Mouse (Mus musculus): ENCODE measurements at regions not wholly inside any gene's neighbourhood (a gene's known extent, or its start where the extent isn't known, plus 50 kb on each side); places are given as distances from the start of the nearest gene placed in this dataset.

- DNase-seq (ENCODE audit: extremely low spot score in 1 of 2, low spot score in 1 of 2) = peak in 1 of 2 experiments; percentile 27
Measured at GRCm38 (mm10) chr3:137482546-137482945, 138.9 kb upstream of the Ddit4l start.

GRCm38 (mm10) chr3:137482971-137483370 is 138.4 kb upstream of the Ddit4l start:
- peak in 1 of 2 experiments; percentile 39 for DNase-seq (ENCODE audit: extremely low spot score in 1 of 2, low spot score in 1 of 2)

GRCm38 (mm10) chr3:137489592-137489991 is 131.8 kb upstream of the Ddit4l start:
- DNase-seq (ENCODE audit: extremely low spot score in 1 of 2, low spot score in 1 of 2) = no peak

GRCm38 (mm10) chr3:137491508-137492019 is 129.8 kb upstream of the Ddit4l start:
- no peak for DNase-seq (ENCODE audit: extremely low spot score in 1 of 2, low spot score in 1 of 2)

- no peak for DNase-seq (ENCODE audit: extremely low spot score in 1 of 2, low spot score in 1 of 2)
Measured at GRCm38 (mm10) chr3:137498343-137498742, 123.1 kb upstream of the Ddit4l start.

GRCm38 (mm10) chr3:137511283-137511682 is 110.1 kb upstream of the Ddit4l start:
- DNase-seq (ENCODE audit: extremely low spot score in 1 of 2, low spot score in 1 of 2) = no peak

GRCm38 (mm10) chr3:137512411-137512810 is 109.0 kb upstream of the Ddit4l start:
- no peak for DNase-seq (ENCODE audit: extremely low spot score in 1 of 2, low spot score in 1 of 2)

- DNase-seq (ENCODE audit: extremely low spot score in 1 of 2, low spot score in 1 of 2) = peak; percentile 20 to 69
Measured at GRCm38 (mm10) chr3:137513026-137513425, 108.4 kb upstream of the Ddit4l start.

GRCm38 (mm10) chr3:137514238-137514637 is 107.2 kb upstream of the Ddit4l start:
- DNase-seq (ENCODE audit: extremely low spot score in 1 of 2, low spot score in 1 of 2) = no peak

- no peak for DNase-seq (ENCODE audit: extremely low spot score in 1 of 2, low spot score in 1 of 2)
Measured at GRCm38 (mm10) chr3:137517433-137517832, 104.0 kb upstream of the Ddit4l start.

- DNase-seq (ENCODE audit: extremely low spot score in 1 of 2, low spot score in 1 of 2) = no peak
Measured at GRCm38 (mm10) chr3:137520191-137520590, 101.2 kb upstream of the Ddit4l start.

GRCm38 (mm10) chr3:137525606-137526575 is 95.5 kb upstream of the Ddit4l start:
- DNase-seq (ENCODE audit: extremely low spot score in 1 of 2, low spot score in 1 of 2) = no peak

- no peak for DNase-seq (ENCODE audit: extremely low spot score in 1 of 2, low spot score in 1 of 2)
Measured at GRCm38 (mm10) chr3:137529592-137529960, 91.8 kb upstream of the Ddit4l start.

GRCm38 (mm10) chr3:137529961-137530609 is 91.3 kb upstream of the Ddit4l start:
- DNase-seq (ENCODE audit: extremely low spot score in 1 of 2, low spot score in 1 of 2) = no peak

GRCm38 (mm10) chr3:137541666-137542065 is 79.7 kb upstream of the Ddit4l start:
- no peak for DNase-seq (ENCODE audit: extremely low spot score in 1 of 2, low spot score in 1 of 2)

- DNase-seq (ENCODE audit: extremely low spot score in 1 of 2, low spot score in 1 of 2) = no peak
Measured at GRCm38 (mm10) chr3:137542343-137542742, 79.1 kb upstream of the Ddit4l start.

- peak in 1 of 2 experiments; percentile 12 for DNase-seq (ENCODE audit: extremely low spot score in 1 of 2, low spot score in 1 of 2)
Measured at GRCm38 (mm10) chr3:137547414-137547877, 74.0 kb upstream of the Ddit4l start.

GRCm38 (mm10) chr3:137547938-137548337 is 73.5 kb upstream of the Ddit4l start:
- DNase-seq (ENCODE audit: extremely low spot score in 1 of 2, low spot score in 1 of 2) = peak in 1 of 2 experiments; percentile 22

- no peak for DNase-seq (ENCODE audit: extremely low spot score in 1 of 2, low spot score in 1 of 2)
Measured at GRCm38 (mm10) chr3:137550708-137551107, 70.7 kb upstream of the Ddit4l start.

GRCm38 (mm10) chr3:137552472-137553336 is 68.7 kb upstream of the Ddit4l start:
- DNase-seq (ENCODE audit: extremely low spot score in 1 of 2, low spot score in 1 of 2) = no peak
